Mouse (Mus musculus) C2C12 (cell line): Measurements from ENCODE around the gene Pdzd4. TPM values are rescaled to one million over a fixed set of nuclear protein-coding genes. Genes with fewer than 3 reads are reported as not detected.

Source experiments
- H3K27me3 ChIP-seq: one replicate; pipeline ENCODE4 v1.6.1; 2011; ENCODE audit not compliant: control insufficient read depth, insufficient read depth, insufficient read length
- H3K36me3 ChIP-seq: one replicate; pipeline ENCODE4 v1.6.1; 2011; ENCODE audit not compliant: control insufficient read depth, insufficient read depth
- H3K4me3 ChIP-seq: one replicate; pipeline ENCODE4 v1.5.1; 2011; ENCODE audit warnings: mild to moderate bottlenecking, control low read depth; ENCODE audit not compliant: poor library complexity, insufficient read depth, severe bottlenecking
- H3K79me2 ChIP-seq: one replicate; pipeline ENCODE4 v1.6.1; 2011; ENCODE audit not compliant: control insufficient read depth, insufficient read depth
- H3K79me3 ChIP-seq: one replicate; pipeline ENCODE4 v1.6.1; 2011; ENCODE audit warnings: low read depth, control low read depth
- H3ac ChIP-seq: one replicate; pipeline ENCODE3; 2011; ENCODE audit warnings: low read depth; ENCODE audit not compliant: control insufficient read depth, insufficient read length
- CEBPB ChIP-seq: IDR thresholded peaks from one replicate; pipeline ENCODE4 v1.6.1; 2011; ENCODE audit warnings: low read depth, mild to moderate bottlenecking, control low read depth, moderate library complexity
- CTCF ChIP-seq: IDR thresholded peaks from one replicate; pipeline ENCODE4 v1.5.1; 2011; ENCODE audit not compliant: control insufficient read depth, insufficient read depth, insufficient read length
- FOSL1 ChIP-seq: IDR thresholded peaks from one replicate; pipeline ENCODE4 v1.8.0; 2011; ENCODE audit warnings: mild to moderate bottlenecking, low read length; ENCODE audit not compliant: poor library complexity, insufficient read depth, severe bottlenecking
- MAX ChIP-seq: IDR thresholded peaks from one replicate; pipeline ENCODE4 v1.6.1; 2011; ENCODE audit warnings: mild to moderate bottlenecking, control low read depth
- MYOD1 ChIP-seq: IDR thresholded peaks from one replicate; pipeline ENCODE4 v1.6.1; 2011; ENCODE audit warnings: low read depth; ENCODE audit not compliant: control insufficient read depth, insufficient read length
- MYOG ChIP-seq: IDR thresholded peaks from one replicate; pipeline ENCODE4 v1.6.1; 2011; ENCODE audit not compliant: control insufficient read depth, insufficient read length; ENCODE audit errors: extremely low read depth
- USF1 ChIP-seq: IDR thresholded peaks from one replicate; pipeline ENCODE4 v1.6.1; 2011; ENCODE audit warnings: low read depth, mild to moderate bottlenecking, control low read depth, moderate library complexity
- long read RNA-seq, 2 experiments: library from polyadenylated mRNA; unstranded; transcript quantifications; one replicate each; pipeline ENCODE4 v2.0.0; 2019 to 2020
- polyA plus RNA-seq: library from polyadenylated mRNA; unstranded; fragments of >200 nt; fragmentation: generic; extraction: Trizol; gene quantifications from one replicate; pipeline ENCODE4 v1.2.1, GENCODE M21; 2012; ENCODE audit warnings: missing spikeins

The Pdzd4 gene
- polyA plus RNA-seq = 0.18 TPM
- long read RNA-seq, experiment 1 = 0 reads
- long read RNA-seq, experiment 2 = 0 reads

DNA sequence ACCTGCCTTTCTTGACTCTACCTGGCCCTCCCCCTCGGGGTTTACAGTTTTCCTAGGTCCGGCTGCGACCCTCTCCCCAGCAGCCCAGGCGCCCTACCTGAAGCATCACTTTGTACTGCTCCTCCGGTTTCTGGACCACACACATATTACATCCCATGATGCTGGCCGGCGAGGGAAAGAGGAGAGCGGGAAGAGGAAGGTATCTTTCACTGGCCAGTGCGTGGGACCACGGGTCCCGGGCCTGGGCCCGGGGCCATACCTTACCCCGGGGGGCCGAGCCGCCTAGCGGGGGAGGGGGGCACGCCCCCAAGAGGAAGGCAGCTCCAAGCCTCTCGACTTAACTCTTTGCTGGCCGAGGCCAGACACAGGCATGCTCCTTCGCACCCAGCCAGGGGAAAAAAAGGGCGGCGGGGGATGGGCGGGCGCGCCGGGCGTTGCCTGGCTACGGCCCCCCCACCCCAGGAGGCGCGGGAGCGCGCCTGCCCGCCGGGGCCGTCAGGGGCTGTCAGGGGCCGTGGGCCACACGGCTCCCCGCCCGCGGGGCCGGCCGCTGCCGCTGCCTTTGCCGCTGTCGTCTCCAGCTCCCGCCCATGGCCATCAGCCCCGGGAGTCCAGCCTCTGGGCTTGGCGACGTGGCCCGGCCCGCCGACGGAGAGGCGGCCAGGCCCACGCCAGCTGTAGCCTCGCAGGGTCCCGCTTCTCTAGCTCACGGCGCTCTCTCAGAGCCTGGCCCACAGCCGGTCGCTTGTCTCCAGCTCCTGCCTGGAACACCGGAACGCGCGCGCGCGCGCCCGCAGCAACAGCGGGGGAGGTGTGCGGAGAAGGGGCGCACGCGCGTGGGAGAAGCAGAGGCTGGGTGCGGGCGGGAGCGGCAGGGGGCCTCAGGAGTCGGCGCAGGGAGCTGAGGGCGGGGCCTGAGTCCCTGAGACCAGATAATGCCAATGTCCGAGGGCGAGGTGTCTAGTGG lies at the start of gene Pdzd4:
Pdzd4 (minus strand) TSS at position 785 of the 967 bp plus-strand sequence.
- Histone ChIP-seq H3K79me3 (no peaks in the 10 kb centered on the region), H3K79me2 (no peaks in the 10 kb centered on the region), H3K4me3 (no peak within 1 kb of the TSS), H3K27me3 (peaks cover 17% of the 10 kb centered on the region), H3K36me3 (no peaks in the 10 kb centered on the region), H3ac (peak within 1 kb of the TSS; percentile 10)
- TF ChIP-seq MAX (no peak), USF1 (no peak), FOSL1 (no peak), MYOD1 (no peak), CEBPB (no peak), CTCF (no peak), MYOG (no peak)

GRCm38 (mm10) chrX:73871956-73872355 lies 47.2 kb upstream of the Pdzd4 start:
- TF ChIP-seq FOSL1 (no peak), MYOD1 (no peak), MYOG (no peak), CEBPB (no peak), USF1 (no peak), MAX (no peak), CTCF (no peak)
- H3K27me3 ChIP-seq = no peaks in the 10 kb centered on the region
- H3K36me3 ChIP-seq = no peaks in the 10 kb centered on the region
- H3ac ChIP-seq = no peak overlapping the region
- no peaks in the 10 kb centered on the region for H3K79me2 ChIP-seq
- no peaks in the 10 kb centered on the region for H3K79me3 ChIP-seq
- H3K4me3 ChIP-seq = no peak overlapping the region

DNA sequence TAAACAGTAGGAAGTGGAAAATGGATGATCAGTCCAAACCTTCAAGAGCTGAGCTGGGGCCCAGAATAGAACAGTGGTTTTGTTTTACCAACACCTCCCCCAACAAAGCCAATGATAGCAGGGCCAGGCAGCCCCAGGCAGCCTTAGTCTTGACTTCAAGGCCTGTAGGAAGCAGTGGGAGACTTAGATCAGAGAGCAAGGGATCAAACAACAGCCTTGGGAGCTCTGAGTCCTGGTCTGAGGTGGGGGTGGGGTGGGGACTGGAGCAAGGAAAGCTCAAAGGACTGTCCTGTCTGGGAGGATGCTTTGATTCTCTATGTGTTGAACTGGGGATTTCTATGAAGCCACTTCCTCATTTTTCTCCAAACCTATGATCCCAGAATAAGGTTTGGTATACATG lies 46.7 kb upstream of the Pdzd4 start:
- H3K27me3 ChIP-seq = no peaks in the 10 kb centered on the region
- no peak overlapping the region for H3ac ChIP-seq
- H3K79me3 ChIP-seq = no peaks in the 10 kb centered on the region
- H3K79me2 ChIP-seq = no peaks in the 10 kb centered on the region
- TF ChIP-seq MYOG (no peak), MAX (no peak), FOSL1 (no peak), CEBPB (no peak), MYOD1 (no peak), CTCF (no peak), USF1 (no peak)
- no peaks in the 10 kb centered on the region for H3K36me3 ChIP-seq
- H3K4me3 ChIP-seq = no peak overlapping the region

GRCm38 (mm10) chrX:73869334-73869733 lies 44.6 kb upstream of the Pdzd4 start:
- Histone ChIP-seq H3K4me3 (no peak overlapping the region), H3K79me2 (no peaks in the 10 kb centered on the region), H3K79me3 (no peaks in the 10 kb centered on the region), H3K36me3 (no peaks in the 10 kb centered on the region), H3ac (no peak overlapping the region), H3K27me3 (no peaks in the 10 kb centered on the region)
- TF ChIP-seq MAX (peak; percentile 63), MYOD1 (no peak)

GRCm38 (mm10) chrX:73867852-73868251 lies 43.1 kb upstream of the Pdzd4 start:
- Histone ChIP-seq H3K79me2 (no peaks in the 10 kb centered on the region), H3ac (no peak overlapping the region), H3K79me3 (no peaks in the 10 kb centered on the region), H3K27me3 (no peaks in the 10 kb centered on the region), H3K36me3 (no peaks in the 10 kb centered on the region), H3K4me3 (no peak overlapping the region)
- no peak for TF ChIP-seq MYOG
- no peak for TF ChIP-seq FOSL1
- no peak for TF ChIP-seq CTCF
- no peak for TF ChIP-seq MAX
- TF ChIP-seq MYOD1 = no peak
- TF ChIP-seq USF1 = no peak
- no peak for TF ChIP-seq CEBPB

DNA sequence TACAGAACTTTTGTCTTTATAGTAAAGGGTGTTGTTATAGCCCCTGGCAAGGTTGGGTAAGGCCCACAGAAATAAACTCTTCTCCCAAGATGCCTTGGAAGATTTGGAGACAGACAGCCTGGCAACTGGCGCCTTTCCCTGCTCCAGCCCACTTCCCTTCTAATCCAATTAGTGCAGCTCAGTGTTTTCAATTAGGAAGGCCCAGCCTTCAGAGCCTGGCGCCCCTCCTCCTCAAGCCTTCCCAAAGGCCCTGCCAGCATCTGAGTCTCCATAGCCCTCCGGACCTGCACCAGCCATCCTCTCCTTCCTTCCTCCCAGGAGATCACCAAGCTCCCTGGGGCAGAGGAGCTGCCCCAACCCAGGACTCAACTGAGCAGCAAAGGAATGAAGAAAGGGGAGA lies 42.5 kb upstream of the Pdzd4 start:
- Histone ChIP-seq H3K4me3 (no peak overlapping the region), H3K79me2 (no peaks in the 10 kb centered on the region), H3K36me3 (no peaks in the 10 kb centered on the region), H3ac (no peak overlapping the region), H3K79me3 (no peaks in the 10 kb centered on the region), H3K27me3 (no peaks in the 10 kb centered on the region)
- TF ChIP-seq MAX (no peak), MYOD1 (no peak), FOSL1 (no peak), CTCF (no peak), MYOG (no peak), USF1 (no peak), CEBPB (no peak)
